Mouse (Mus musculus) liver, adult 2 months (tissue): ENCODE measurements around the gene Kmt2b. TPM values are rescaled to one million over a fixed set of nuclear protein-coding genes. Genes with fewer than 3 reads are reported as not detected.

Source experiments
- DNase-seq: peaks from one replicate; pipeline ENCODE4 v3.0.0-alpha.2; 2011; ENCODE audit warnings: low read depth, low spot score; ENCODE audit errors: extremely low read depth
- H3K27ac ChIP-seq: fragments of 200-500 bp; replicated peaks from 2 replicates; pipeline ENCODE4 v1.5.1; 2012; ENCODE audit warnings: low read depth, mild to moderate bottlenecking, control low read depth, inconsistent platforms, low read length; ENCODE audit not compliant: insufficient read depth
- H3K27me3 ChIP-seq: fragments of 200-500 bp; 2 replicates; pipeline ENCODE4 v1.6.1; 2012; ENCODE audit warnings: mild to moderate bottlenecking, moderate library complexity, low read length, inconsistent platforms; ENCODE audit not compliant: control insufficient read depth, insufficient read depth
- H3K36me3 ChIP-seq: fragments of 200-500 bp; 2 replicates; pipeline ENCODE4 v1.6.1; 2012; ENCODE audit warnings: low read length, inconsistent platforms; ENCODE audit not compliant: control insufficient read depth, insufficient read depth
- H3K4me1 ChIP-seq: fragments of 200-500 bp; 2 replicates; pipeline ENCODE4 v1.6.1; 2011; ENCODE audit warnings: low read length; ENCODE audit not compliant: control insufficient read depth, insufficient read depth
- H3K4me3 ChIP-seq: fragments of 200-500 bp; 2 replicates; pipeline ENCODE4 v1.5.1; 2011; ENCODE audit warnings: low read depth, mild to moderate bottlenecking, control low read depth, low read length, moderate library complexity; ENCODE audit not compliant: insufficient read depth
- H3K79me2 ChIP-seq: fragments of 200-500 bp; 2 replicates; pipeline ENCODE4 v1.6.1; 2012; ENCODE audit warnings: inconsistent platforms, mild to moderate bottlenecking, low read length, moderate library complexity; ENCODE audit not compliant: control insufficient read depth, insufficient read depth
- H3K9ac ChIP-seq: fragments of 200-500 bp; 2 replicates; pipeline ENCODE4 v1.6.1; 2012; ENCODE audit warnings: low read depth, mild to moderate bottlenecking, control low read depth, inconsistent platforms, low read length
- CTCF ChIP-seq: fragments of 200-500 bp; IDR thresholded peaks from 2 replicates; pipeline ENCODE4 v1.5.1; 2011; ENCODE audit warnings: low read depth, low read length, control low read depth
- POLR2A ChIP-seq: fragments of 200-500 bp; IDR thresholded peaks from 2 replicates; pipeline ENCODE4 v1.6.1; 2011; ENCODE audit warnings: low read length, control low read depth; ENCODE audit not compliant: insufficient read depth; ENCODE audit errors: extremely low read depth
- whole genome bisulfite sequencing: fragments of 180-500 bp; shearing (Covaris S2); methylation state at CpG from one replicate; pipeline ENCODE4 v1.1.7; 2018; 5-methylcytosine and 5-hydroxymethylcytosine counted together
- polyA plus RNA-seq: library from polyadenylated mRNA; depleted of rRNA; stranded (reverse); fragments of >200 nt; gene quantifications from 2 replicates; pipeline ENCODE4 v1.2.3, GENCODE M21; 2012
- total RNA-seq: library from RNA; depleted of rRNA; stranded (reverse); fragments of >200 nt; gene quantifications from 2 replicates; pipeline ENCODE4 v1.2.3, GENCODE M21; 2014

Gene Kmt2b
- total and polyA plus RNA-seq, 2 experiments, result 3.4 to 19.2 TPM

DNA sequence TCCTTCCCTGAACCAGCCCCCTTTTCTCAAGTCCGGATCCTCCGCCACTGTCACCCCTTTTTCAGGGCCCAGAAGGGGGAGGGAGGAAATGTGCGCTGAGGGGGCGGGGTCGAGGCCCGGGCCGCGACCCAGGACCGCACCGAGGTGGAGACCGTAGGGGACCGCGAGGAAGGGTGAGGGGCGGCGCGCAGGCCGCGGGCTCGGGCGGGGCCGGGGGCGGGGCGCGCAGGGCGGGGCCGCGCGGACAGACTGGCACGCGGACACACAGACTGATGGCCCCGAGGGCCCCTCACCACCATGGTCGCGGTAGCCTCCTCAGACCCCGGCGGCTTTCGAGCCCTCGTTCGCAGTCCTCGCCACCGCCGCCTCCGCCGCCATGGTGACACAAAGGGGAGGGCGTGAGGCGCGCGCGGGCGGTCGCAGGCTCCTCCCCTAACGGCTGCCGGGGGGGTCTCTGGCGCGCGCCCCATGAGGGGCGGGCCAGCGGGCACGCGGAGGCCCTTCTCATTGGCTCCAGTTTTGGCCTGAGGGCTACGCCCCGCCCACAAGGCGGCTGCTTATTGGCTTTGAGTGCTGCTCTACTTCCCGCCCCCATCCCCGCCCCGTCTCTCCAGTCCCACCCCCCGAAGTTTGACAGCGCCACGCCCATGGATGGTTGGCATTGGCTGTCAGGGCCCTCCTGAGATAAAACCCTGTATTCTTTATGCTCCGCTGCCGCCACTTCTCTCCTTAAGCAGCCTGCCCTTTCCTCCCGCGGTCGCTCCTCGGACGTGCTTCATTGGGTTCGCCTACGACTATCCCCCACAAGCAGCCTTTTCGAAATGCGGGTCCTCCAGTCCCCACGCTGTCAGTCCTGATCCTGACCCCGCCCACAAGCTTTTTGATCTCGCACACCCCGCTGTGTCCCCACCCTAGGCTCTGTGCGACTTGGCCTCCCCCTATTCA is 53.6 kb downstream of the Kmt2b start, which contains the start of gene Arhgap33:
Gene Arhgap33, minus strand, starts transcription at position 428 of the 945 bp plus-strand sequence.
- peak; percentile 72 for DNase-seq
- Histone ChIP-seq H3K4me1 (no peaks in the 10 kb centered on the region), H3K79me2 (no peaks in the 10 kb centered on the region), H3K36me3 (no peaks in the 10 kb centered on the region), H3K27ac (no peak within 1 kb of the TSS), H3K9ac (peak within 1 kb of the TSS; percentile 59), H3K4me3 (peak within 1 kb of the TSS; percentile 66), H3K27me3 (no peaks in the 10 kb centered on the region)
- WGBS, result 1% methylated on average over 79 of the region's 84 CpGs
- TF ChIP-seq CTCF, result no peak
- no peak for TF ChIP-seq POLR2A

- no peak for DNase-seq
- Histone ChIP-seq H3K79me2 (no peaks in the 10 kb centered on the region), H3K27me3 (no peaks in the 10 kb centered on the region), H3K9ac (peak overlapping the region; percentile 59; the same call in 1 of the 2 replicates), H3K36me3 (no peaks in the 10 kb centered on the region), H3K4me3 (peak overlapping the region; percentile 66; the same call in 1 of the 2 replicates), H3K4me1 (no peaks in the 10 kb centered on the region), H3K27ac (no peak overlapping the region)
- no peak for TF ChIP-seq POLR2A
- TF ChIP-seq CTCF, result no peak
- WGBS, result 24% methylated on average over 26 of the region's 26 CpGs
These were observed 54.4 kb downstream of the Kmt2b start for GRCm38 (mm10) chr7:30533941-30534632.

DNA sequence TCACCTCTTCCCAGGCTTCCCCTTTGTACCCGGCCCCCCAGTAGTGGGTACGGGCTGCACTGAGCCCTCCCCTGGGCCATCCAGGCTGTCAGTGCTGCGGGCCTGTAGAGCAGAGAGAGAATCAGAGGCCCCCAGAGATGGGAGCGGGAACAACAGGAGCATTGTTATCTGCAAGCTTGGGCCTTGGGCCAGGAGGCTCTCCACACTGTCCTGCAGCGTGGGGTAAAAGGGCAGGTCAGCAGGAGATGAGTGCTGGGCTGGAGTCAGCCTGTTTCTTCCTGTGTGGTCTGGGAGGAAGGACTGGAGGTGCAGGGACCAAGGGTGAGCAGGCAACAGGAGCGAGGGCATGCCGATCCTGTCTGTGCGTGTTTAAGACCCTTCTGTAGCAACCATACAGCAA is 55.6 kb downstream of the Kmt2b start:
- H3K9ac ChIP-seq, result no peak overlapping the region
- no peak for DNase-seq
- no peaks in the 10 kb centered on the region for H3K79me2 ChIP-seq
- no peaks in the 10 kb centered on the region for H3K36me3 ChIP-seq
- H3K4me1 ChIP-seq, result no peaks in the 10 kb centered on the region
- no peak for TF ChIP-seq POLR2A
- no peak for TF ChIP-seq CTCF
- 61% methylated on average over 8 of the region's 8 CpGs for WGBS
- no peaks in the 10 kb centered on the region for H3K27me3 ChIP-seq
- H3K4me3 ChIP-seq, result no peak overlapping the region
- H3K27ac ChIP-seq, result no peak overlapping the region

DNA sequence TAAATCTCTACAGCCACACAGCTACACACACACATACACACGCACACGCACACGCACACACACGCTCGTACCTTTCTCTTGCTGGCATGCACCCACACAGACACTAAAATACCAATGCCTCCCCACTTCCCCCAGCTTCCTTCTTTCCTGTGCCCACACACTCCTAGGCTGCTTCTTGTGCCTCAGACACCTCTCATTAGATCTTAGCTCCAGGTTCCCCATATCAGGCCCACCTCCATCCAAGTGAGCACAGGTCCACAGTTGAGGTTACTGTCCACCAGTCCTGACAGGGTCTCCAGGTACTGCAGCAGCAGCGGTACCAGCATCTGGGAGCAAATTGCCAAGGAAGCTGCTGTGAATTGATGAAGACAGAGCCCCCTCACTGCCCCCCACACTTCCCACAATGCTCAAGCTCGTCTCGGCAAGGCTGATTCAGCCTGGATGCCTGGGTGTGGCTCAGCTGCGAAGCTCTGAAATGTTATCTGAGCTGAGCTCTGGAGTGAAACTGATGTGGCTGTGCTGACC is 57.2 kb downstream of the Kmt2b start:
- no peaks in the 10 kb centered on the region for H3K79me2 ChIP-seq
- H3K4me3 ChIP-seq, result no peak overlapping the region
- H3K4me1 ChIP-seq, result no peaks in the 10 kb centered on the region
- WGBS, result 85% methylated on average over 9 of the region's 9 CpGs
- no peaks in the 10 kb centered on the region for H3K27me3 ChIP-seq
- TF ChIP-seq POLR2A (no peak), CTCF (no peak)
- no peak overlapping the region for H3K27ac ChIP-seq
- H3K9ac ChIP-seq, result no peak overlapping the region
- no peaks in the 10 kb centered on the region for H3K36me3 ChIP-seq
- DNase-seq, result no peak

GRCm38 (mm10) chr7:30526981-30527380 is 61.5 kb downstream of the Kmt2b start:
- WGBS, result 87% methylated on average over 14 of the region's 14 CpGs
- TF ChIP-seq POLR2A (no peak), CTCF (no peak)
- H3K27ac ChIP-seq, result no peak overlapping the region
- no peaks in the 10 kb centered on the region for H3K27me3 ChIP-seq
- DNase-seq, result no peak
- H3K36me3 ChIP-seq, result no peaks in the 10 kb centered on the region
- H3K79me2 ChIP-seq, result no peaks in the 10 kb centered on the region
- no peak overlapping the region for H3K4me3 ChIP-seq
- no peaks in the 10 kb centered on the region for H3K4me1 ChIP-seq
- H3K9ac ChIP-seq, result no peak overlapping the region
